Mouse (Mus musculus) B cell, adult (primary cell): ENCODE results near the gene Nfu1. TPM values are rescaled to one million over a fixed set of nuclear protein-coding genes. Genes with fewer than 3 reads are reported as not detected.

Source experiments
- total RNA-seq: library from RNA; stranded (reverse); gene quantifications from 4 replicates; pipeline ENCODE4 v1.2.4, GENCODE M21; 2023; ENCODE audit not compliant: inconsistent age

Nfu1 gene
- total RNA-seq = 59.3 to 73.6 TPM (median 64.5 TPM) in 4 replicates

DNA sequence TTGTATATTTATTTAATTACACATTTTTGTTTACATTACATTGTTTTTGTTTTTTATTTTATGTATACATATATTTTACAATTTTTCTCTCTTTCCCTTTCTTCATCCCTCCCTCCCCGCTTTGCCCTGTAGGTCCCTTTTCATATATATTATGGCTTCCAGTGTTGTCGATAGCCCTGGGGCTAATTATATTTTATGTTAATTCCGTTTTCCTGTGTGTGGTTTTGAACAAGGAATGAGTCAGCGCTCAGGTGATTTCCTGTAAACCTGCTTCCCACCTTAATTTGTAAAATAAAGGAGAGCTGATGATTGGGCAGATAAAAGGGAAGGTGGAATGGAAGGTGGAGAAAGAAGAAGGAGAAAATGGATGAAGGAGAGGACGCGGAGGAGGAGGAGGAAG is at the start of gene Nfu1:
Nfu1 (plus strand) TSS at position 350 of the 400 bp plus-strand sequence.

DNA sequence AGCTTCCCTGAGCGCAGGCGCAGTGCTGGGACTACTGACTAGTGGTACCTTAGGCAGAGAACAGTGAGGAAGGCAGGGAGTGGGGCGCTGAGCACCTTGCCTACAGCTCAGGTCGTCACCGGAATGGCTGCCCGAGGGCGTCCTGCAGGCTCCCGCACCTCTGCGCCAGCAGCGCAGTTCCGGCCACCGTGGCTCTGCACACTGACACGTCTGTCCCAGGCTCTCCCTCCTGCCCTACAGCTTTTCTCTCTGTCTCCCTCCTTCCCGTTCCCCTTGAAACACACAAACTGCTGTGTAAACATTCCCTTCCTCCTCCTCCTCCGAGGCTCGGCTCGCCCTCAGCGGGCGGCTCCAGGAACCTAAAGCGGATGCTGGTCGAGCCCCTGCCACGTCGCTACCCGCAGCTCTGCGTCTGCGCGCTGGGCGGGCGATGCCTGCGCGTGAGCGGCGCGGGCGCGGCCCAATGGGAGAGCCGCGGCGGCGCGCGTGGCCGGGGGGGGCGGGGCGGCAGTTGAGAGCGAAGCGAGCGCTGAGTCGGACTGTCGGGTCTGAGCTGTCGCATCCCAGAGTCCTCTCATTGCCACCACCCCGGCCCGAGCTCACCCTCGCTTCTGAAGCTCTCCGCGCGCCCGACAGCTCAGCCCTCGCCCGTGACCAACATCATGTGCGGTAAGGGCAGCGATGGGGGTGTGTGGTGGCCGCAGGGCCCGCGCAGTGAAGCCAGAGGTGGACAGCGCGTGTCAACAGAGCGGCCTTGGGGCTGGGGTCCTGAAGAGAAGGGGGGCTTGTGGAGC is 33.5 kb downstream of the Nfu1 start, which contains the start of gene Gfpt1:
Gfpt1 (plus strand) TSS at position 510 of the 794 bp plus-strand sequence.

Other genes with a start within 250 kb of the Nfu1 start
- gene Anxa4, start 215.7 kb upstream of the Nfu1 start, total RNA-seq = 7.1 to 13.3 TPM (median 10.5 TPM) in 4 replicates
- 78.0 to 81.2 TPM (median 78.6 TPM) in 4 replicates for gene Aak1, start 159.7 kb upstream of the Nfu1 start, total RNA-seq
- 29.6 to 33.6 TPM (median 32.2 TPM) in 4 replicates for gene Gfpt1, start 33.6 kb downstream of the Nfu1 start, total RNA-seq
- 0.39 to 0.80 TPM (median 0.39 TPM) in 3 of 4 replicates, not detected in the other for gene D6Ertd527e, start 95.5 kb downstream of the Nfu1 start, total RNA-seq